ENCODE assay signal across 26 mouse cellular contexts in the genomic region with DNA sequence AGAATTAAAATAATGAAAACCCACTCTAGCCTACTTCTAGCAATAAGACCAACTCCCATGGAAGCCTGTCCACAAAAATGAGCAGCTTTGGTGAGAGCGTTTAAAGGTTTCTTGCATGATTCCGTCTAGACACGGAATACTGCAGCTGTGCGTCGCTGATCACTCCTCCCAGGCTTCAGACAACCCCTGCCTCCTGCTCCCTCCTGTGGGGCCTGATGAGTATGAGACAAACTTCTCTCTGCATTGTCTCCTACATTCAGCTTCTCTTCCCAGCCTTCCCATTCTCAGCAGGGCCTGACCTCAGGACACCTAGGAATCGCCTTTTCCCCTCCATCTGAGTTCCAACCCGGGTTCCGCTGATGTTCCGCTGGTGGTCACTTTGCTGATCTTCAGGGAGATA. TPM values are rescaled to one million over a fixed set of nuclear protein-coding genes. Genes with fewer than 3 reads are reported as not detected.
DNase-seq lines count a peak whose midpoint lies in the region; ATAC-seq and TF ChIP-seq lines count a peak whose summit lies in the region.
"Had no signal": no experiment of that assay in that cellular context is flagged by ENCODE, and none has a peak within 500 bp of the region (broad histone marks: within the 10 kb centered on the region; RNA-seq: fewer than 3 reads in every experiment).

No protein-coding gene starts in this region.

- H3K27me3 ChIP-seq in heart, embryonic 10.5 days (ENCODE audit: insufficient read depth, poor library complexity, severe bottlenecking), result no peaks in the 10 kb centered on the region
- no peaks in the 10 kb centered on the region for H3K27me3 ChIP-seq in kidney, postnatal 0 days (ENCODE audit: insufficient read depth, low read length)
- H3K27me3 ChIP-seq: CH12.LX; embryonic facial prominence, embryonic 12.5 days; forebrain, embryonic 13.5 days; forebrain, embryonic 15.5 days; Patski had no signal

- no peak overlapping the region for H3K4me3 ChIP-seq in heart, embryonic 10.5 days
- no peak overlapping the region for H3K4me3 ChIP-seq in kidney, postnatal 0 days (replicated peaks; ENCODE audit: low read depth, low read length)
- H3K4me3 ChIP-seq: embryonic facial prominence, embryonic 10.5 days; embryonic facial prominence, embryonic 12.5 days; forebrain, embryonic 13.5 days; forebrain, embryonic 15.5 days had no signal

- DNase-seq in gastrocnemius, postnatal 14 days, result peak; percentile 14
- no peak for DNase-seq in gastrocnemius, adult 8-10 months (ENCODE audit: low spot score in 2 of 2)
- peak; percentile 28 for DNase-seq in heart, embryonic 10.5 days (ENCODE audit: low spot score)
- no peak for DNase-seq in heart, postnatal 14 days
- DNase-seq in kidney, postnatal 0 days (ENCODE audit: low spot score), result peak; percentile 21
- no peak for DNase-seq in kidney, adult 9 months
- DNase-seq in NIH3T3 (ENCODE audit: low read depth) (peak; percentile 29), MN1 (ENCODE audit: low spot score) (no peak)
- DNase-seq: adrenal gland, adult 8-10 months; adrenal gland, postnatal 14 days; adrenal gland, postnatal 36 days; B cell, adult 2 months; cerebellum, adult 11-12 months; cerebellum, adult 2 months; cerebellum, adult 9-10 months; cerebellum, postnatal 10 days; cerebellum, postnatal 25 days had no signal

- no peak overlapping the region for H3K4me2 ChIP-seq in kidney, postnatal 0 days (ENCODE audit: low read length)
- H3K4me2 ChIP-seq: embryonic facial prominence, embryonic 12.5 days; forebrain, embryonic 13.5 days; forebrain, embryonic 15.5 days had no signal

- WGBS in heart, embryonic 10.5 days, result 83% methylated on average over 9 of the region's 9 CpGs
- WGBS in kidney, postnatal 0 days, result 73% methylated on average over 9 of the region's 9 CpGs

- no peaks in the 10 kb centered on the region for H3K9me3 ChIP-seq in heart, embryonic 10.5 days
- no peaks in the 10 kb centered on the region for H3K9me3 ChIP-seq in kidney, postnatal 0 days (replicated peaks; ENCODE audit: low read length)
- H3K9me3 ChIP-seq: embryonic facial prominence, embryonic 10.5 days; embryonic facial prominence, embryonic 12.5 days; forebrain, embryonic 13.5 days; forebrain, embryonic 15.5 days; G1E had no signal

- no peaks in the 10 kb centered on the region for H3K36me3 ChIP-seq in heart, embryonic 10.5 days
- H3K36me3 ChIP-seq in kidney, postnatal 0 days (ENCODE audit: insufficient read depth, low read length), result no peaks in the 10 kb centered on the region
- H3K36me3 ChIP-seq: embryonic facial prominence, embryonic 10.5 days; embryonic facial prominence, embryonic 12.5 days; forebrain, embryonic 15.5 days; G1E had no signal

- H3K27ac ChIP-seq in heart, embryonic 10.5 days, result no peak overlapping the region
- H3K27ac ChIP-seq in kidney, postnatal 0 days, result no peak overlapping the region
- H3K27ac ChIP-seq: embryonic facial prominence, embryonic 10.5 days; embryonic facial prominence, embryonic 12.5 days; forebrain, embryonic 13.5 days; forebrain, embryonic 15.5 days had no signal

- TF ChIP-seq CTCF in kidney, postnatal 0 days (IDR thresholded peaks at IDR 0.05; ENCODE audit: low read depth), result peak; percentile 15; the same call in 1 of the 2 replicates

- no peaks in the 10 kb centered on the region for H3K4me1 ChIP-seq in heart, embryonic 10.5 days
- H3K4me1 ChIP-seq in kidney, postnatal 0 days (replicated peaks; ENCODE audit: insufficient read depth, low read length), result no peaks in the 10 kb centered on the region
- H3K4me1 ChIP-seq: embryonic facial prominence, embryonic 10.5 days; embryonic facial prominence, embryonic 12.5 days; forebrain, embryonic 13.5 days; forebrain, embryonic 15.5 days had no signal

- intact Hi-C loops in gastrocnemius, postnatal 14 days (cut with DNase I; ENCODE audit: low total_unique reads), result no loop called here
- intact Hi-C loops in heart, postnatal 14 days (cut with DNase I), result no loop called here

- no peak overlapping the region for H3K9ac ChIP-seq in kidney, postnatal 0 days (ENCODE audit: low read depth, low read length)
- H3K9ac ChIP-seq: embryonic facial prominence, embryonic 12.5 days; forebrain, embryonic 13.5 days; forebrain, embryonic 15.5 days had no signal

- no peak for ATAC-seq in kidney, postnatal 0 days (replicated peaks; ENCODE audit: low FRiP score, low read depth)
- ATAC-seq: activated CD4-positive, CD25-positive, alpha-beta regulatory T cell, adult 4 months; CD4-positive, CD25-positive, alpha-beta regulatory T cell, adult 4 months; forebrain, embryonic 13.5 days; forebrain, embryonic 15.5 days; Patski had no signal

RNA-seq across cellular contexts. Expression of a gene that starts 50.0 kb away (rescaled TPM):
- 10 to 100 TPM; 33.7 to 41.8 TPM for total RNA-seq in gastrocnemius, postnatal 14 days (2021)
- 10 to 100 TPM in 2 of 4 experiments, 1 to 10 TPM in 2; 4.0 to 11.3 (median 7.7) TPM for total RNA-seq in gastrocnemius, adult 8-10 months (2022)
- polyA plus RNA-seq in heart, embryonic 10.5 days (2016; fragmentation: Nextera tagmentation; extraction: Ambion mirVana), result 1.2 and 1.3 TPM in 2 replicates
- total RNA-seq in heart, postnatal 14 days (2021), result 10 to 100 TPM; 27.5 to 31.9 TPM
- 24.6 and 29.5 TPM in 2 replicates for polyA plus RNA-seq in kidney, postnatal 0 days (2015; fragmentation: Nextera tagmentation; extraction: Ambion mirVana)
- polyA plus RNA-seq: activated CD4-positive, CD25-positive, alpha-beta regulatory T cell, adult 4 months; CD4-positive, CD25-positive, alpha-beta regulatory T cell, adult 4 months; G1E had no signal

Comparison
In these comparisons a context has a peak if more than half of its experiments do, and no peak if none do; other contexts are left out.
1. DNase-seq: peak in gastrocnemius, postnatal 14 days (single experiment), heart, embryonic 10.5 days (single experiment), kidney, postnatal 0 days (single experiment) and NIH3T3 (single experiment); none in gastrocnemius, adult 8-10 months (0 of 2), heart, postnatal 14 days (0 of 2), kidney, adult 9 months (single experiment) and MN1 (single experiment).